Mouse (Mus musculus): Measurements from ENCODE around the gene Trim41. TPM values are rescaled to one million over a fixed set of nuclear protein-coding genes. Genes with fewer than 3 reads are reported as not detected.

Trim41 gene
- polyA plus RNA-seq (2012; rRNA removed) = 35.3 and 38.0 TPM in 2 replicates

GRCm38 (mm10) chr11:48816800-48817665 lies at the start of gene Trim41:
Gene Trim41, minus strand, starts transcription at chr11:48817353.

GRCm38 (mm10) chr11:48825979-48826751 lies 9.0 kb upstream of the Trim41 start, which contains the start of the genes Trim7 and Gm12184:
Gene Trim7, plus strand, starts transcription at chr11:48826140.
Gene Gm12184, minus strand, starts transcription at chr11:48826655.

GRCm38 (mm10) chr11:48799921-48800701 lies 17.0 kb downstream of the Trim41 start, which contains the start of gene Rack1:
Gene Rack1, plus strand, starts transcription at chr11:48800332.

Other genes starting within 250 kb of the Trim41 start
- 1,103 and 1,120 TPM in 2 replicates for gene Rack1, start 17.0 kb downstream of the Trim41 start, polyA plus RNA-seq (2012; rRNA removed)
- 6.5 and 7.1 TPM in 2 replicates for gene Trim7, start 8.8 kb upstream of the Trim41 start, polyA plus RNA-seq (2012; rRNA removed)
- 23.2 and 25.2 TPM in 2 replicates for gene Gm12184, start 9.3 kb upstream of the Trim41 start, polyA plus RNA-seq (2012; rRNA removed)
- 3.9 and 5.6 TPM in 2 replicates for gene Irgm1, start 54.3 kb upstream of the Trim41 start, polyA plus RNA-seq (2012; rRNA removed)
- gene Gm5431, start 84.9 kb upstream of the Trim41 start, polyA plus RNA-seq (2012; rRNA removed) = 0.06 and 0.20 TPM in 2 replicates
- 0.58 and 0.86 TPM in 2 replicates for gene Psme2b, start 128.8 kb upstream of the Trim41 start, polyA plus RNA-seq (2012; rRNA removed)
- gene Olfr56, start 161.5 kb upstream of the Trim41 start, polyA plus RNA-seq (2012; rRNA removed) = 0.03 and 0.04 TPM in 2 replicates
- 0.11 and 0.12 TPM in 2 replicates for gene 9930111J21Rik1, start 162.0 kb upstream of the Trim41 start, polyA plus RNA-seq (2012; rRNA removed)
- gene Gm12185, start 174.9 kb upstream of the Trim41 start, polyA plus RNA-seq (2012; rRNA removed) = 0.04 TPM in 2 replicates
- 0.17 and 0.27 TPM in 2 replicates for gene Tgtp1, start 176.8 kb upstream of the Trim41 start, polyA plus RNA-seq (2012; rRNA removed)
- 0.25 and 0.31 TPM in 2 replicates for gene 9930111J21Rik2, start 233.9 kb upstream of the Trim41 start, polyA plus RNA-seq (2012; rRNA removed)
- gene Tgtp2, start 246.9 kb upstream of the Trim41 start, polyA plus RNA-seq (2012; rRNA removed) = 0.03 and 0.11 TPM in 2 replicates

Measured in central nervous system, embryonic 18 days (tissue).